Mouse (Mus musculus): ENCODE measurements around the gene Rps26.

DNA sequence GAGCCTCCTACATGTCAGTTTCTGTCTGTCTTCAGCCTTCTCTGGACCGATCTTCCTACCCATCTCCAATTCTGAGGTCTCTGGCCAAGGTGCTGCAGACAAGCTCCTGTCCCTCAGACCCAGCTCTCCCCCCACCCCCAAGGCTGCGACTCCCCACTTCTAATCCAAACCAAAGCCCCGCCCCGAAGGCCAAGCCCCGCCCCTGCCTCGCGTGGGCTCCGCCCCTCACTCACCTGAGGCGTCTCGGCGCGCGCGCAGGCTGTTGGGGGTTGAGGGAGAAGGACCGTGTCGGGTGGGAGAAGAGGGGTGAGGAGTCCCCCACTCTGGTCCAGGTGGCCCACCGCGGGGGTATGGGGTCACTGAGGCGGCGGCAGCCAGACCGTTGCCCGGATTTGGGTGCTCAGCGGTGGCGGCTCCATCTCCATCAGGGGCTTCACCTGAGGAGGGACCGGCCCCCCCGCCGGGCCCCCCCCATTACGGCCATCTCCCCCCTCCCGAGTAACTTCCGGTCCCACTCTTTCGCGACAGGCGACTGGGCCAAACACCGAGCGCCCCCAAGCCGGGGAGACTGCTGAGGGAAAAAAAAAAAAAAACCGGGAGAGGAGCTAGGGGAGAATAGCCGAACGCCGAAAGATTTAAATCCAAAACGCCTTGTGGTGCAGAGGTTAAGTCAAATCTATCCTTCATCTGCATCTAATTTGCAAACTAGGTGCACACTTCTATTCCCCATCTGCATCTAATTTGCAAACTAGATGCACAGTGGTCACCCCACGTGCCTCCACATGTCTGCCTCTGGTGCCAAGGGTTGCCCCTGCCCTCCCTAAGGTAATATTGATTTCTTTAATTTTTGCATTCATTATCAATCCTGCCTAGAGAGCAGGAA lies 42.5 kb upstream of the Rps26 start:
- TF ChIP-seq CTCF (IDR thresholded peaks at IDR 0.05; ENCODE audit: borderline replicate concordance, insufficient read depth, low read depth, low read length) (no peak), POLR2A (IDR thresholded peaks at IDR 0.05; ENCODE audit: borderline replicate concordance, insufficient read depth, low read length) (peak; percentile 67; the same call in 1 of the 2 replicates)

All from cerebellum, adult 2 months (tissue).